Mouse (Mus musculus) heart, adult 2 months (tissue): ENCODE results near the gene Nos1ap. TPM values are rescaled to one million over a fixed set of nuclear protein-coding genes. Genes with fewer than 3 reads are reported as not detected.

Experiments used
- DNase-seq, 2 experiments: peaks; one replicate each; pipeline ENCODE4 v3.0.0; 2021
- H3K27ac ChIP-seq: fragments of 200-600 bp; 2 replicates; pipeline ENCODE4 v1.8.1; 2022
- H3K27me3 ChIP-seq: fragments of 200-500 bp; 2 replicates; pipeline ENCODE4 v1.6.1; 2012; ENCODE audit warnings: mild to moderate bottlenecking, low read length, inconsistent platforms, mixed read lengths; ENCODE audit not compliant: control insufficient read depth, insufficient read depth
- H3K36me3 ChIP-seq: fragments of 200-500 bp; 2 replicates; pipeline ENCODE4 v1.6.1; 2012; ENCODE audit warnings: low read length, inconsistent platforms; ENCODE audit not compliant: control insufficient read depth, insufficient read depth
- H3K4me1 ChIP-seq: fragments of 200-500 bp; 2 replicates; pipeline ENCODE4 v1.6.1; 2011; ENCODE audit warnings: low read length; ENCODE audit not compliant: control insufficient read depth, insufficient read depth
- H3K4me3 ChIP-seq: fragments of 200-600 bp; 2 replicates; pipeline ENCODE4 v1.8.1; 2022
- H3K79me2 ChIP-seq: fragments of 200-500 bp; replicated peaks from 2 replicates; pipeline ENCODE4 v1.6.1; 2012; ENCODE audit warnings: mild to moderate bottlenecking, inconsistent platforms, low read length, moderate library complexity, mixed read lengths; ENCODE audit not compliant: control insufficient read depth, insufficient read depth
- H3K9ac ChIP-seq: fragments of 200-500 bp; 2 replicates; pipeline ENCODE4 v1.6.1; 2012; ENCODE audit warnings: low read depth, mild to moderate bottlenecking, control low read depth, inconsistent platforms, low read length, mixed read lengths
- CTCF ChIP-seq: fragments of 200-600 bp; IDR thresholded peaks from 2 replicates; pipeline ENCODE4 v1.8.1; 2022; ENCODE audit warnings: antibody characterized with exemption, mild to moderate bottlenecking, moderate library complexity
- EP300 ChIP-seq: fragments of 200-500 bp; IDR thresholded peaks from 2 replicates; pipeline ENCODE4 v1.6.1; 2011; ENCODE audit warnings: low read depth, low read length, control low read depth; ENCODE audit not compliant: insufficient read depth
- POLR2A ChIP-seq: fragments of 200-500 bp; IDR thresholded peaks from 2 replicates; pipeline ENCODE4 v1.6.1; 2011; ENCODE audit warnings: mild to moderate bottlenecking, low read depth, low read length, control low read depth; ENCODE audit not compliant: insufficient read depth
- WGBS: fragments of 180-500 bp; shearing (Covaris S2); methylation state at CpG from one replicate; pipeline ENCODE4 v1.1.7; 2018; 5-methylcytosine and 5-hydroxymethylcytosine counted together
- intact Hi-C: fragments of 180-260 bp; cut with DNase I; formaldehyde crosslinking; loops from one replicate; pipeline ENCODE4 v1.15.1; 2025
- polyA plus RNA-seq: library from polyadenylated mRNA; depleted of rRNA; stranded (reverse); fragments of >200 nt; gene quantifications from 2 replicates; pipeline ENCODE4 v1.2.3, GENCODE M21; 2012
- total RNA-seq, 2 experiments: library from RNA; stranded (reverse); gene quantifications; 2 replicates each; pipeline ENCODE4 v1.2.3; 2021

The Nos1ap gene
- total and polyA plus RNA-seq, 3 experiments: 11.5 to 24.0 (median 22.0) TPM

GRCm38 (mm10) chr1:170311431-170311830 lies 278.2 kb downstream of the Nos1ap start:
- no peak for TF ChIP-seq POLR2A
- no peak for TF ChIP-seq EP300
- no peak for TF ChIP-seq CTCF

GRCm38 (mm10) chr1:170308503-170308902 lies 281.2 kb downstream of the Nos1ap start, which contains the start of gene Spata46:
Spata46 (plus strand) TSS chr1:170308803.
- H3K27me3 ChIP-seq: no peaks in the 10 kb centered on the region
- TF ChIP-seq CTCF (no peak), EP300 (no peak), POLR2A (no peak)
- DNase-seq: no peak
- no peaks in the 10 kb centered on the region for H3K4me1 ChIP-seq
- WGBS: 90% methylated on average over 4 of the region's 4 CpGs
- H3K36me3 ChIP-seq: no peaks in the 10 kb centered on the region
- no peaks in the 10 kb centered on the region for H3K79me2 ChIP-seq
- H3K27ac ChIP-seq: no peak within 1 kb of the TSS
- H3K4me3 ChIP-seq: no peak within 1 kb of the TSS
- no peak within 1 kb of the TSS for H3K9ac ChIP-seq
- intact Hi-C loops: no loop called here

More at GRCm38 (mm10) chr1:170311431-170311830, 278.2 kb downstream of the Nos1ap start:
- Histone ChIP-seq H3K4me1 (no peaks in the 10 kb centered on the region), H3K27ac (no peak overlapping the region), H3K4me3 (no peak overlapping the region), H3K9ac (no peak overlapping the region), H3K36me3 (no peaks in the 10 kb centered on the region), H3K27me3 (no peaks in the 10 kb centered on the region), H3K79me2 (no peaks in the 10 kb centered on the region)
- WGBS: 79% methylated on average over 6 of the region's 6 CpGs
- intact Hi-C loops: no loop called here
- DNase-seq: no peak

GRCm38 (mm10) chr1:170306232-170306631 lies 283.4 kb downstream of the Nos1ap start, which contains the start of gene Gm7694:
Gm7694 (minus strand) TSS chr1:170306332.
- Histone ChIP-seq H3K36me3 (no peaks in the 10 kb centered on the region), H3K27ac (no peak within 1 kb of the TSS), H3K9ac (no peak within 1 kb of the TSS), H3K4me3 (no peak within 1 kb of the TSS), H3K79me2 (no peaks in the 10 kb centered on the region), H3K27me3 (no peaks in the 10 kb centered on the region), H3K4me1 (no peaks in the 10 kb centered on the region)
- intact Hi-C loops: no loop called here
- no peak for DNase-seq
- TF ChIP-seq EP300: no peak
- TF ChIP-seq POLR2A: no peak
- TF ChIP-seq CTCF: no peak
- 95% methylated on average over 4 of the region's 4 CpGs for WGBS

- WGBS: 63% methylated on average over 10 of the region's 10 CpGs
- H3K4me1 ChIP-seq: no peaks in the 10 kb centered on the region
- no peak for DNase-seq
- intact Hi-C loops: no loop called here
- no peaks in the 10 kb centered on the region for H3K36me3 ChIP-seq
- H3K27me3 ChIP-seq: no peaks in the 10 kb centered on the region
- TF ChIP-seq POLR2A (no peak), EP300 (no peak), CTCF (no peak)
- no peak overlapping the region for H3K4me3 ChIP-seq
- H3K9ac ChIP-seq: no peak overlapping the region
- no peak overlapping the region for H3K27ac ChIP-seq
- no peaks in the 10 kb centered on the region for H3K79me2 ChIP-seq
Measured at GRCm38 (mm10) chr1:170305002-170305401, 284.7 kb downstream of the Nos1ap start.

- Histone ChIP-seq H3K79me2 (no peaks in the 10 kb centered on the region), H3K4me3 (no peak overlapping the region), H3K27me3 (no peaks in the 10 kb centered on the region), H3K36me3 (no peaks in the 10 kb centered on the region), H3K9ac (no peak overlapping the region), H3K4me1 (no peaks in the 10 kb centered on the region), H3K27ac (no peak overlapping the region)
- 92% methylated on average over 6 of the region's 6 CpGs for WGBS
- intact Hi-C loops: no loop called here
- TF ChIP-seq POLR2A (no peak), EP300 (no peak), CTCF (no peak)
- no peak for DNase-seq
Measured at GRCm38 (mm10) chr1:170303103-170303502, 286.6 kb downstream of the Nos1ap start.

- Histone ChIP-seq H3K36me3 (no peaks in the 10 kb centered on the region), H3K27ac (no peak overlapping the region), H3K4me1 (no peaks in the 10 kb centered on the region), H3K27me3 (no peaks in the 10 kb centered on the region), H3K79me2 (no peaks in the 10 kb centered on the region), H3K4me3 (no peak overlapping the region), H3K9ac (no peak overlapping the region)
- no peak for DNase-seq
- intact Hi-C loops: no loop called here
- WGBS: 90% methylated on average over 6 of the region's 6 CpGs
- TF ChIP-seq EP300 (no peak), POLR2A (no peak), CTCF (no peak)
Measured at GRCm38 (mm10) chr1:170302456-170302855, 287.2 kb downstream of the Nos1ap start.
